8 mouse cellular contexts compared by ENCODE assay signal in genomic region chr2:119799181-119799960, GRCm38 (mm10). TPM values are rescaled to one million over a fixed set of nuclear protein-coding genes. Genes with fewer than 3 reads are reported as not detected.
DNase-seq lines count a peak whose midpoint lies in the region; ATAC-seq and TF ChIP-seq lines count a peak whose summit lies in the region.

No protein-coding gene starts in this region.

- peak overlapping the region; percentile 86 for H3K9ac ChIP-seq in forebrain, embryonic 14.5 days (ENCODE audit: low read length)
- peak overlapping the region; percentile 78 for H3K9ac ChIP-seq in hindbrain, postnatal 0 days (replicated peaks; ENCODE audit: low read length)
- H3K9ac ChIP-seq in liver, embryonic 16.5 days (ENCODE audit: low read depth, low read length), result peak overlapping the region; percentile 41
- peak overlapping the region; percentile 80 for H3K9ac ChIP-seq in neural tube, embryonic 15.5 days (replicated peaks)

- peak overlapping the region; percentile 93 for H3K27ac ChIP-seq in left cerebral cortex, adult 2 months
- H3K27ac ChIP-seq in forebrain, embryonic 14.5 days (ENCODE audit: low read depth, low read length), result peak overlapping the region; percentile 39; the same call in 1 of the 2 replicates
- H3K27ac ChIP-seq in hindbrain, postnatal 0 days, result peak overlapping the region; percentile 70
- H3K27ac ChIP-seq in liver, embryonic 16.5 days (ENCODE audit: low read length), result no peak overlapping the region
- 0 out of 2 replicates have a peak overlapping the region, but pooled peaks have one; percentile 18 for H3K27ac ChIP-seq in neural tube, embryonic 15.5 days (replicated peaks)

- H3K4me1 ChIP-seq in forebrain, embryonic 14.5 days (ENCODE audit: control insufficient read depth, insufficient read depth, low read length), result peaks cover 35% of the 10 kb centered on the region
- peaks cover 18% of the 10 kb centered on the region for H3K4me1 ChIP-seq in hindbrain, postnatal 0 days (ENCODE audit: insufficient read depth, low read length)
- H3K4me1 ChIP-seq in liver, embryonic 16.5 days (ENCODE audit: control insufficient read depth, low read depth, low read length), result peaks cover 3% of the 10 kb centered on the region; the same call in 1 of the 2 replicates
- peaks cover 45% of the 10 kb centered on the region for H3K4me1 ChIP-seq in neural tube, embryonic 15.5 days

- 0% methylated on average over 46 of the region's 89 CpGs for WGBS in forebrain, embryonic 14.5 days
- under 1% methylated on average over 53 of the region's 89 CpGs for WGBS in hindbrain, postnatal 0 days
- WGBS in liver, embryonic 16.5 days (ENCODE audit: insufficient replicate concordance), result under 1% methylated on average over 41 of the region's 89 CpGs
- WGBS in neural tube, embryonic 15.5 days, result under 1% methylated on average over 36 of the region's 89 CpGs

- DNase-seq in left cerebral cortex, adult 2 months (ENCODE audit: extremely low spot score in 1 of 2, low spot score in 2 of 2), result peak in 1 of 2 experiments; percentile 47
- no peak for DNase-seq in left cerebral cortex, adult 11 months (ENCODE audit: low spot score)
- peak; percentile 53 for DNase-seq in brain, embryonic 14.5 days (ENCODE audit: low read depth)
- peak; percentile 45 for DNase-seq in forebrain, embryonic 14.5 days (ENCODE audit: low spot score)
- DNase-seq in hindbrain, postnatal 0 days (ENCODE audit: low spot score), result peak; percentile 55
- DNase-seq in ovary, adult 18-20 months (ENCODE audit: low spot score), result no peak

- intact Hi-C loops in left cerebral cortex, adult 2 months (cut with DNase I), result no loop called here

- 0 out of 2 replicates have a peak, but pooled peaks cover 2% of the 10 kb centered on the region for H3K36me3 ChIP-seq in forebrain, embryonic 14.5 days (ENCODE audit: control insufficient read depth, insufficient read depth, low read length)
- no peaks in the 10 kb centered on the region for H3K36me3 ChIP-seq in hindbrain, postnatal 0 days (ENCODE audit: insufficient read depth, low read length)
- no peaks in the 10 kb centered on the region for H3K36me3 ChIP-seq in liver, embryonic 16.5 days (ENCODE audit: control insufficient read depth, insufficient read depth)
- H3K36me3 ChIP-seq in neural tube, embryonic 15.5 days, result no peaks in the 10 kb centered on the region

- no peaks in the 10 kb centered on the region for H3K27me3 ChIP-seq in forebrain, embryonic 14.5 days (replicated peaks; ENCODE audit: control insufficient read depth, insufficient read depth, low read length)
- H3K27me3 ChIP-seq in hindbrain, postnatal 0 days (ENCODE audit: insufficient read depth, low read length), result no peaks in the 10 kb centered on the region
- peaks cover 61% of the 10 kb centered on the region for H3K27me3 ChIP-seq in liver, embryonic 16.5 days (ENCODE audit: control insufficient read depth, insufficient read depth, low read depth, low read length)
- H3K27me3 ChIP-seq in neural tube, embryonic 15.5 days (replicated peaks), result peaks cover 35% of the 10 kb centered on the region

- peak; percentile 46; the same call in 1 of the 2 replicates for TF ChIP-seq POLR2A in brain, embryonic 14.5 days (IDR thresholded peaks at IDR 0.05; ENCODE audit: borderline replicate concordance, extremely low read depth, insufficient read depth, insufficient read length, poor library complexity, severe bottlenecking)

- peak; percentile 64 for ATAC-seq in forebrain, embryonic 14.5 days
- ATAC-seq in hindbrain, postnatal 0 days, result peak; percentile 73
- peak; percentile 55 for ATAC-seq in liver, embryonic 16.5 days (ENCODE audit: low read depth)
- peak; percentile 79 for ATAC-seq in neural tube, embryonic 15.5 days (ENCODE audit: low FRiP score)

- peak overlapping the region; percentile 98 for H3K4me2 ChIP-seq in forebrain, embryonic 14.5 days (ENCODE audit: low read length)
- peak overlapping the region; percentile 93 for H3K4me2 ChIP-seq in hindbrain, postnatal 0 days (ENCODE audit: low read depth, low read length)
- peak overlapping the region; percentile 93 for H3K4me2 ChIP-seq in liver, embryonic 16.5 days (ENCODE audit: low read depth, low read length)
- peak overlapping the region; percentile 92 for H3K4me2 ChIP-seq in neural tube, embryonic 15.5 days

- no peak for TF ChIP-seq CTCF in left cerebral cortex, adult 2 months (IDR thresholded peaks at IDR 0.05)
- no peak for TF ChIP-seq CTCF in brain, embryonic 14.5 days (IDR thresholded peaks at IDR 0.05; ENCODE audit: borderline replicate concordance, extremely low read depth, insufficient read depth, insufficient read length)
- TF ChIP-seq CTCF in hindbrain, postnatal 0 days (IDR thresholded peaks at IDR 0.05; ENCODE audit: low read depth), result no peak

- H3K4me3 ChIP-seq in left cerebral cortex, adult 2 months, result peak overlapping the region; percentile 82
- H3K4me3 ChIP-seq in forebrain, embryonic 14.5 days (ENCODE audit: low read depth, low read length), result peak overlapping the region; percentile 75
- peak overlapping the region; percentile 59 for H3K4me3 ChIP-seq in hindbrain, postnatal 0 days (ENCODE audit: low read length)
- peak overlapping the region; percentile 61 for H3K4me3 ChIP-seq in liver, embryonic 16.5 days (ENCODE audit: low read depth, low read length)
- peak overlapping the region; percentile 70 for H3K4me3 ChIP-seq in neural tube, embryonic 15.5 days (replicated peaks)

- H3K9me3 ChIP-seq in forebrain, embryonic 14.5 days (replicated peaks; ENCODE audit: control insufficient read depth, low read length), result no peaks in the 10 kb centered on the region
- no peaks in the 10 kb centered on the region for H3K9me3 ChIP-seq in hindbrain, postnatal 0 days (ENCODE audit: low read length)
- H3K9me3 ChIP-seq in liver, embryonic 16.5 days (replicated peaks; ENCODE audit: control insufficient read depth, low read length), result no peaks in the 10 kb centered on the region
- no peaks in the 10 kb centered on the region for H3K9me3 ChIP-seq in neural tube, embryonic 15.5 days (replicated peaks)

RNA-seq across cellular contexts. Expression of gene Tyro3, which starts 1.8 kb away (rescaled TPM):
- total RNA-seq in left cerebral cortex, adult 2 months (2021), result 100 to 1,000 TPM; 203 to 208 TPM
- 33.0 and 40.9 TPM in 2 replicates for polyA plus RNA-seq in brain, embryonic 14.5 days (2012; rRNA removed)
- 14.3 TPM in 2 replicates for polyA plus RNA-seq in forebrain, embryonic 14.5 days (2014; fragmentation: Nextera tagmentation; extraction: Ambion mirVana)
- 85.8 and 98.9 TPM in 2 replicates for total RNA-seq in hindbrain, postnatal 0 days (2014; rRNA removed)
- 26.5 and 26.6 TPM in 2 replicates for polyA plus RNA-seq in hindbrain, postnatal 0 days (2015; fragmentation: Nextera tagmentation; extraction: Ambion mirVana)
- 0.75 and 1.1 TPM in 2 replicates for polyA plus RNA-seq in liver, embryonic 16.5 days (2015; fragmentation: Nextera tagmentation; extraction: Ambion mirVana)
- polyA plus RNA-seq in neural tube, embryonic 15.5 days (2015; fragmentation: Nextera tagmentation; extraction: Ambion mirVana), result 19.2 and 20.7 TPM in 2 replicates

RNA-seq across cellular contexts. Expression of gene Rpap1, which starts 12.0 kb away (rescaled TPM):
- total RNA-seq in left cerebral cortex, adult 2 months (2021), result 10 to 100 TPM; 18.6 to 19.5 TPM
- 24.7 and 25.8 TPM in 2 replicates for polyA plus RNA-seq in brain, embryonic 14.5 days (2012; rRNA removed)
- polyA plus RNA-seq in forebrain, embryonic 14.5 days (2014; fragmentation: Nextera tagmentation; extraction: Ambion mirVana), result 12.8 and 16.0 TPM in 2 replicates
- 19.6 and 22.5 TPM in 2 replicates for total RNA-seq in hindbrain, postnatal 0 days (2014; rRNA removed)
- 11.2 and 11.9 TPM in 2 replicates for polyA plus RNA-seq in hindbrain, postnatal 0 days (2015; fragmentation: Nextera tagmentation; extraction: Ambion mirVana)
- 7.4 and 9.1 TPM in 2 replicates for polyA plus RNA-seq in liver, embryonic 16.5 days (2015; fragmentation: Nextera tagmentation; extraction: Ambion mirVana)
- polyA plus RNA-seq in neural tube, embryonic 15.5 days (2015; fragmentation: Nextera tagmentation; extraction: Ambion mirVana), result 16.2 and 19.7 TPM in 2 replicates

RNA-seq across cellular contexts. Expression of gene Ltk, which starts 39.1 kb away (rescaled TPM):
- total RNA-seq in left cerebral cortex, adult 2 months (2021), result 10 to 100 TPM; 22.5 to 25.0 TPM
- 3.3 and 3.8 TPM in 2 replicates for polyA plus RNA-seq in brain, embryonic 14.5 days (2012; rRNA removed)
- 0.29 and 0.37 TPM in 2 replicates for polyA plus RNA-seq in forebrain, embryonic 14.5 days (2014; fragmentation: Nextera tagmentation; extraction: Ambion mirVana)
- total RNA-seq in hindbrain, postnatal 0 days (2014; rRNA removed), result 5.8 and 8.5 TPM in 2 replicates
- polyA plus RNA-seq in hindbrain, postnatal 0 days (2015; fragmentation: Nextera tagmentation; extraction: Ambion mirVana), result 2.0 TPM in 2 replicates
- polyA plus RNA-seq in liver, embryonic 16.5 days (2015; fragmentation: Nextera tagmentation; extraction: Ambion mirVana), result 0.05 and 0.06 TPM in 2 replicates
- polyA plus RNA-seq in neural tube, embryonic 15.5 days (2015; fragmentation: Nextera tagmentation; extraction: Ambion mirVana), result 1.9 and 2.5 TPM in 2 replicates

RNA-seq across cellular contexts. Expression of gene Itpka, which starts 57.2 kb away (rescaled TPM):
- 100 to 1,000 TPM; 186 to 195 TPM for total RNA-seq in left cerebral cortex, adult 2 months (2021)
- polyA plus RNA-seq in brain, embryonic 14.5 days (2012; rRNA removed), result 0.42 and 0.68 TPM in 2 replicates
- polyA plus RNA-seq in forebrain, embryonic 14.5 days (2014; fragmentation: Nextera tagmentation; extraction: Ambion mirVana), result 0.61 and 0.78 TPM in 2 replicates
- 5.8 and 8.5 TPM in 2 replicates for total RNA-seq in hindbrain, postnatal 0 days (2014; rRNA removed)
- 3.3 and 3.5 TPM in 2 replicates for polyA plus RNA-seq in hindbrain, postnatal 0 days (2015; fragmentation: Nextera tagmentation; extraction: Ambion mirVana)
- 2.8 and 3.4 TPM in 2 replicates for polyA plus RNA-seq in liver, embryonic 16.5 days (2015; fragmentation: Nextera tagmentation; extraction: Ambion mirVana)
- 0.24 and 1.0 TPM in 2 replicates for polyA plus RNA-seq in neural tube, embryonic 15.5 days (2015; fragmentation: Nextera tagmentation; extraction: Ambion mirVana)

Comparison
In these comparisons a context has a peak if more than half of its experiments do, and no peak if none do; other contexts are left out.
1. DNase-seq: peak in brain, embryonic 14.5 days (single experiment), forebrain, embryonic 14.5 days (single experiment) and hindbrain, postnatal 0 days (single experiment); none in left cerebral cortex, adult 11 months (single experiment) and ovary, adult 18-20 months (single experiment).
2. Peak in every context shown above with its lines, with median percentiles within 50 percentile points of each other: H3K4me3 ChIP-seq, ATAC-seq, H3K4me2 ChIP-seq and H3K9ac ChIP-seq.